Mouse (Mus musculus) retina, postnatal 1 day (tissue): ENCODE measurements around the gene Psmd13.

ENCODE experiments used
- DNase-seq: peaks from one replicate; pipeline ENCODE4 v3.0.0-alpha.2; 2012

Gene Psmd13

GRCm38 (mm10) chr7:140907697-140908096, 25.9 kb downstream of the Psmd13 start:
- DNase-seq = no peak

DNA sequence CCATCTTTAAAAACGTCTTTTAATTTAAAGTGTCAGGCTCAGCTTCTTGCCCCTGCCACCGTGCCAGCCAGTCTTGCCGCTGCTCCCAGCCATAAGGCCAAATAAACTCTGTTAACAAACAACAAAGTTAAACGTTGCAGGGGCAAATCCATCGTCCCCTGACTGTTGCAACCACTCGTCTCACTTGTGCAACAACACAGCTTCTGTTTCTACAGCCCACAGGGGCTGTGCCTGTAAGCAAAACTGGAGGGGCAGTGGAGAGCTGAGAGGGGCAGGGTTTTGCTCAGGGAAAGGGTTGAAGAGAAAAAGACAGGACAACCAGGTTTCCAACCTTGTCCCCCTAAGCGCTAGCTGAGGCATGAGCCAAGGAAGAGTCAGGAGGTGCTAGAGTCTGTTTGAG, 26.4 kb downstream of the Psmd13 start:
- DNase-seq = no peak

- DNase-seq = peak; percentile 86
These were observed 26.9 kb downstream of the Psmd13 start for GRCm38 (mm10) chr7:140908634-140909107.

DNA sequence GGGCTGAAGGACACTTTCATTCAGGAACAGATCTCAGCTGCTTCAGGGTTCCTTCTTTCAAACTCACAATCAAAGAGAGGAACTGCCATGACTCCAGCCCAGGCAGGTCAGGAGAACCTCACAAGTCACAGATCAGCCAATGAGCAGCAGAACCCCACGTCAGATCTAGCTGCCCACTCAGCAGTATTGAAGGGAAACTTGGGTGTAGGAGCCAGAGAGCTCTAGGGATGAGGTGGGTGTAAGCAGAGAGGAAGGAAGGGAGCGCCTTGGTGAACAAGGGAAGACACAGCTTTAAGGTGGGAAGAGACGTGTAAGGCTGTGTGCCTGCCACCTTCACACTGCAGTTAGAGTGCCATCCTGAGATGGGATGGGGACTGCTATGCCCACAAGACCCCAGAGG, 30.5 kb downstream of the Psmd13 start:
- no peak for DNase-seq

DNA sequence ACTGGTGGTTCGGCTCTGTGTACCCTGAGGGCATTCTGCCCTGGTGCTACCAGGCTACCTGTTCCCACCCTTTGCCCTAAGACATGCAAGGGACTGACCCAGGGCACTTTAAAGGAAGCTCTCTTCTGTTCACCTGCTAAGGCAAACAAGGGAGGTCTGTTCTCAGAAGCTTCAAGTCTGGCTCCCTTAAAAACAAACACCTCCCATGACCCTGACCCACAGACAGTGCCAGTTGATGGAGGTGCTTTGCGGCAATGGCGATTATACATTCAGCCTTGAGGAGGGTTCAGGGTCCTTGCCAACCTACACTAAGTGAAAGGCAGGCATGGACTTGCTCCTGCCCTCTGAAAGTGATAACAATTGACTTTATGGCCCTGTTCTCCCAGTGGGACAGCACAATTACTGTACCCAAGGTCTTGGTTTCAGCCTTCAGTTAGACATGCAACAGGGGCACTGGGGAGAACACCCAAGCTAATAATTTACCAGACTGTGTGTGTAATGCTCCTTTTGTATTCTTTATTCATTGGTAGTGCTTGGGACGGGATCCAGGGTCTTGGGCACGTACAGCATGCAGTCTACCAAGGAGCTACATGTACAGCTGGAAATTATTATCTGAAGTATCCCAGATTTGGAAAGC, 31.2 kb downstream of the Psmd13 start:
- no peak for DNase-seq

DNA sequence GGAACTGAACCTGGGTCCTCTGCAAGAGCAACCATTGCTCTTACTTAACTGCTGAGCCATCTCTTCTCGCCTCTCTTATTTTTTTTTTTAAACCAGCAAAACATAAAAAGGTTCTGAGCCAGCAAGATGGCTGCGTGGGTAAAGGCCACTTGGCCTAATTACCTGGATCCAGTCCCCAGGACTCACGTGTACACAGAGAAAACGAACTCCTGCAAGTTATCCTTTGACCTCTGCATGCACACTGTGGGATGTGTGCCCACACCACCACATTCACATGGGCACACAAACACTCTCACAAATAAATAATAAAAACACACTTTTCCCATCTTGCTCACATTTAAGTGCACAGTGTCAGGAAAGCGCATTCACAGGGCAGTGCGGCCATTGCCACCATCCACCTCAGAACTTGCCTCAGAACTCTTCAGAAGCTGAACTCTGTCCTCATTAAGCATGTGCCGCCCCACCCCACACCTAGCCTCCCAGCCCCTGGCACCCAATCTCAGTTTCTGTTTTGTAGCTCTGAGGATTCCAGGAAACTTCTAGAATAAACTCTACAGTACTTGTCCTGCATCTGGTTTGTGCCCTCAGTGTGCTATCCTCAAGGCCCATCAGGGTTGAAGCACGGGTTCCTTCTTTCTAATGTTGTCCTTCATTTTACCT, 32.4 kb downstream of the Psmd13 start:
- DNase-seq = no peak

GRCm38 (mm10) chr7:140919911-140920310, 38.1 kb downstream of the Psmd13 start:
- no peak for DNase-seq

GRCm38 (mm10) chr7:140920418-140921029, 38.8 kb downstream of the Psmd13 start, which contains the start of gene Nlrp6:
TSS of gene Nlrp6 (plus strand) at chr7:140920902.
- DNase-seq = no peak

DNA sequence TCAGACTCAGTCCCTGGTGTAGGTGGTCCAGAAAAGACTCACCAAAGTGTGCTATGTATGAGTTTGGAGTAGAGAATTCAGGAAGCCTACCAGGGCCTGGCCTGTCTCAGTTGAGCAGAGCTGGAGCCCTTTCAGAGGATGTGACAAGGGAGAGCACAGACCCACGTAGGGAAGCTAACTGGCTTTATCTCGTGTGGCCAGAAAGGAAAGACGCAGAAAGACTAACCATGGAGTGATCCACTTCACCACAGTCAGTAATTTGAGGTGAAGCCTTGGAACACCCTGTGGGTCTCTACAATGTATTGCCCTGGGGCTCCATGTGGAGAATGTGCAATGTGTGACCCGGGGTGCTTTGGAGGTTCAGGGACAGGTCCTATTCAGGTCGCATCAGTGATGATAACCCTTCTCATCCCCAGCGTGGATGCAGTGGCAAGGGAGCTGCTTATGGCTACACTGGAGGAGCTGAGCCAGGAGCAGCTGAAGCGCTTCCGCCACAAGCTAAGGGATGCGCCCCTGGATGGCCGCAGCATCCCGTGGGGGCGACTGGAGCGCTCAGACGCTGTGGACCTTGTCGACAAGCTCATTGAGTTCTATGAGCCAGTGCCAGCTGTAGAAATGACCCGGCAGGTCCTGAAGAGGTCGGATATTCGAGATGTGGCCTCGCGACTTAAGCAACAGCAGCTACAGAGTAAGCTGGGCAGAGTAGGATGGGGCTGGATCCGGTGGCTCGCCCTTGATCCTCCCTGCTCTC, 39.6 kb downstream of the Psmd13 start:
- no peak for DNase-seq

DNA sequence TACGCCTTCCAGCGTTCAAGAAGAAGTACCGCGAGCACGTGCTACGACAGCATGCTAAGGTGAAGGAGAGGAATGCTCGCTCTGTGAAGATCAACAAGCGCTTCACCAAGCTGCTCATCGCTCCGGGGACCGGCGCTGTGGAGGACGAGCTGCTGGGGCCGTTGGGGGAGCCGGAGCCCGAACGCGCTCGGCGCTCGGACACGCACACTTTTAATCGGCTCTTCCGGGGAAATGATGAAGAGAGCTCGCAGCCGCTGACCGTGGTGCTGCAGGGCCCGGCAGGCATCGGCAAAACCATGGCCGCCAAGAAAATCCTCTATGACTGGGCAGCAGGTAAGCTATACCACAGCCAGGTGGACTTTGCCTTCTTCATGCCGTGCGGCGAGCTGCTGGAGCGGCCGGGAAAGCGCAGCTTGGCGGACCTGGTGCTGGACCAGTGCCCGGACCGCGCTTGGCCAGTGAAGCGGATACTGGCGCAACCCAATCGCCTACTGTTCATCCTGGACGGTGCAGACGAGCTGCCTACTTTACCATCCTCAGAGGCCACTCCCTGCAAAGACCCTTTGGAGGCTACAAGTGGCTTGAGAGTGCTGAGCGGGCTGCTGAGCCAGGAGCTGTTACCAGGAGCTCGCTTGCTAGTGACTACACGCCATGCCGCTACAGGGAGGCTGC, 40.8 kb downstream of the Psmd13 start:
- DNase-seq = peak; percentile 49

DNA sequence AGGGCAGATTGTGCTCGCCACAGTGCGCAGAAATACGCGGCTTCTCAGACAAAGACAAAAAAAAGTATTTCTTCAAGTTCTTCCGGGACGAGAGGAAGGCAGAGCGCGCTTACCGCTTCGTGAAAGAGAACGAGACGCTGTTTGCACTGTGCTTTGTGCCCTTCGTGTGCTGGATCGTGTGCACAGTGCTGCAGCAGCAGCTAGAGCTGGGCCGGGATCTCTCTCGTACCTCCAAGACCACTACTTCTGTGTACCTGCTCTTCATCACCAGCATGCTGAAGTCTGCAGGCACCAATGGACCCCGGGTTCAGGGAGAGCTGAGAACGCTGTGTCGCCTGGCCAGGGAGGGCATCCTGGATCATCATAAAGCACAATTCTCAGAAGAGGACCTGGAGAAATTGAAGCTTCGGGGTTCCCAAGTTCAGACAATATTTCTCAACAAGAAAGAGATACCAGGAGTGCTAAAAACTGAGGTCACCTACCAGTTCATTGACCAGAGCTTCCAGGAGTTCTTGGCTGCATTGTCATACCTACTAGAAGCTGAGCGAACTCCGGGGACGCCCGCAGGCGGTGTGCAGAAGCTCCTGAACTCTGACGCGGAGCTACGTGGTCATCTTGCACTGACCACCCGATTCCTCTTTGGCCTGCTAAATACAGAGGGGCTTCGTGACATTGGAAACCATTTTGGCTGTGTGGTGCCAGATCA, 41.5 kb downstream of the Psmd13 start:
- DNase-seq = no peak

DNA sequence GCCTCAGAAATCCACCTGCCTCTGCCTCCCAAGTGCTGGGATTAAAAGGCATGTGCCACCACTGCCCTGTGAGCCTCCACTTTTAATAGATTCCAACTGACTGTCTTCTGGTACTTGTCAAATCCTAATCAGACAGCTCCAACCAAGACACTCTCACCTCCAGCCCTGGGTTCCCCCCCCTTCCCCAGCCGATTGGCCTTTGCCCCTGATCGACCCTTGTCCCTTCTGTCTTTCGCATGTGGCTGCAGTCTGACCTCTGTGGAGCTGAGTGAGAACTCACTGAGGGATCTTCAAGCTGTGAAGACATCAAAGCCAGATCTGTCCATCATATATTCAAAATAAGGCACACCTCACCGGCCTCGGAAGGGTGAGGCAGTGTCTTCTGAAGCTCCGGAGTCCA, 45.4 kb downstream of the Psmd13 start:
- DNase-seq = no peak

GRCm38 (mm10) chr7:140938436-140938835, 56.7 kb downstream of the Psmd13 start:
- DNase-seq = no peak

DNA sequence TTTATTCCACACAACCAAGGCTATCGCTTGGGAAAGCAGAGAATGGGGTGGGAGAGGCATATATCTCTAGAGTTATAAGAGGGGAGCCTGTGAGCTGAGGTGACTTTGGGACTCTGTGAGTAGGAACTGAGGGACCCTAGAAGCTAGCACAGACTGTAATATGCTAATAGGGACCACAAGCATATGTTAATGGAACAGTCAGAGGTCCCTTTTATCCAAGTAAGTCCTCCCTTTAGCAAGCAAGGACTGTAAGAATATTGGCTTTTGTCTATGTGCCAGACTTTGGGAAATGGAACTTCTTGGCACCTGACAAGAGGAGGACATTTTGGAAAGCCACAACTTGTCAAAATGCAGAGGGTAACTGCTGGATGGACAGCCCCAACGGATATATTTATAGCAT, 57.1 kb downstream of the Psmd13 start:
- DNase-seq = no peak

DNA sequence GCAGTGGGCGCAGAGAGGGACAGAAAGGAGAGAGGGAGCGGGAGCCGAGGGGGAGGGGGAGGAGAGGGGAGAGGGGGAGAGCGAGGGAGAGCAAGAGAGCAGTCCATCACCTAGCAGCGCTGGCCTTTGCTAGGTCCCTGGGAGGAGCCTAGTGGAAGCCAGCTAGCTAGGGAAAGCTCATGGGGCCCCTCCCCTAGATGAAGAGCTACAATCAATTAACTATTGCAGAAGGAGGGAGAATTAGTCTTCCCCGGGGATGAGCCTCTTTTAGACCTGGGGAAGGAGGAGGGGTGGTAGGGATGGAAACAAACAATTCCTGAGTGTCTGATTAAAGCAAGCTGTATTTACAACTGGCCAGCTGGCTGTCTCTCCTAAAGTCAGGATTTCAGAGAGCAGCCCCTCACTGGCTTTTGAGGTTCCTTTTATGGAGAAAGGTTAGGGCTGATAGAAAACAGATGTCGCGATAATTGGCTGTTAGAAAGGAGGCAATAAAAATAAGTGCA, 58.0 kb downstream of the Psmd13 start:
- peak; percentile 65 for DNase-seq

GRCm38 (mm10) chr7:140941222-140942051, 59.7 kb downstream of the Psmd13 start, which contains the start of gene Pgghg:
TSS of gene Pgghg (plus strand) at chr7:140941391.
- DNase-seq = peak; percentile 89

GRCm38 (mm10) chr7:140942341-140942740, 60.6 kb downstream of the Psmd13 start:
- DNase-seq = no peak

DNA sequence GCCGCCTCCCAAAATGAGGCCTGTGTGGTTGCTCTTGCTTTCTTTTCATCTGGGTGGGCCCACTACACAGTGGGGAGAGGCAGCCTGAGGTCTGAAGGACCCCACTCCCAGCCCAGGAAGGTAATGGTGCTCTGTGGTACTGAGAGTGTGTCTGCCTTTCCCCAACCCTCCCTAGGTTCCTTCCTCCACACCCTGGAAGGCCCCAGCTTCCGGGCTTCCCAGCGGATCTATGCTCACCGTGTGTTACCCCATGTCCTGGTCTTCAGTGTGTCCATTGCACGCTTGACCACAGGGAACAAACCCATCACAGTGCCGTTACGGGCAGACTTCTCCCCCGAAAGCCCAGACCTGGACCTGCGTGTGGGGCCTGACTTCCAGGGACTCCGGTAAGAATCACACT, 61.0 kb downstream of the Psmd13 start:
- no peak for DNase-seq

- DNase-seq = no peak
These were observed 61.6 kb downstream of the Psmd13 start for GRCm38 (mm10) chr7:140943356-140943755.

DNA sequence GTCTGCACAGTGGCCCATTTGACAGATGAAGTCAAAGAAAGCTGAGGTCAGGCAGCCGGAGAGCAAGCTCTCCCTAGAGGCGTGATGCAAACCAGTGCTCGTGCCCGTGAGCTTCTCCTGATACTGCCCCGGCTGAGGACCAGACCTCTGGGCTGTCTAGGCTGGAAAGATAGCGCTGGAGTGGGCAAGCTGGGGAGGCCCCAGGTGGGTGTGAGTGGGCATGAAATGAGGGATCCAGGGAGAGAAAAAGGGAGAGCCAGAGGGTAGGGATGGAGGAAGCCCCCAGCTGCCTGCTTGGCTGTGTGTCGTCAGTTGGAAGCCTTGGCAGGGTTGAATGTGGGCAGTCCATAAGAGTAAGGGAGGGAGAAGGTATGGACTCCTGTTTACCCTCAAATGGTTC, 62.5 kb downstream of the Psmd13 start:
- DNase-seq = no peak

DNA sequence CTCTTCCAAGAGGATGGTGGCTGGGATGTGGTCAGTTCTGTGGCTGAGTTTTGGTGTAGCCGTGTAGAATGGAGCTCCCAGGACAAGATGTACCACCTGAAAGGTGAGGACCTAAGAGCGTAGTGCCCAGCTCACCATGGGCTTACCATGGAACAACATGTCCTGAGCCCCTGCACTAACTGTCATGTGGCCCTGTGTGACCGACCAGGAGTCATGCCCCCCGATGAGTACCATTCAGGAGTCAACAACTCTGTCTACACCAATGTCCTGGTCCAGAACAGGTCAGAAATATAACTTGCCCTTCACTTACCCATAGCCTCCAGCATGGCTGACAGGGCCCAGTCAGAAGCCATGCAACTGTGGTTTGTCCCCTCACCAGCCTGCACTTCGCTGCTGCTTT, 63.5 kb downstream of the Psmd13 start:
- DNase-seq = no peak
